Mouse (Mus musculus) neural tube, embryonic 14.5 days (tissue): ENCODE results near the gene Jak2. TPM values are rescaled to one million over a fixed set of nuclear protein-coding genes. Genes with fewer than 3 reads are reported as not detected.

Source experiments
- ATAC-seq: fragments of 200-750 bp; cut with Nextera tagmentation; 2 replicates; pipeline ENCODE4 v1.8.0; 2017; ENCODE audit warnings: low read depth, mild to moderate bottlenecking, moderate TSS enrichment, moderate library complexity
- H3K27ac ChIP-seq: fragments of 300-500 bp; sonication (generic); 2 replicates; pipeline ENCODE4 v1.5.1; 2014; ENCODE audit warnings: low read depth, mild to moderate bottlenecking, control low read depth, low read length, moderate library complexity, mixed read lengths
- H3K27me3 ChIP-seq: fragments of 300-500 bp; sonication (generic); 2 replicates; pipeline ENCODE4 v1.6.1; 2014; ENCODE audit warnings: low read length; ENCODE audit not compliant: control insufficient read depth, insufficient read depth
- H3K36me3 ChIP-seq: fragments of 300-500 bp; sonication (generic); 2 replicates; pipeline ENCODE4 v1.6.1; 2014; ENCODE audit warnings: low read length, mixed read lengths; ENCODE audit not compliant: control insufficient read depth, insufficient read depth
- H3K4me1 ChIP-seq: fragments of 300-500 bp; sonication (generic); 2 replicates; pipeline ENCODE4 v1.6.1; 2014; ENCODE audit warnings: low read length; ENCODE audit not compliant: control insufficient read depth, insufficient read depth
- H3K4me2 ChIP-seq: fragments of 300-500 bp; sonication (generic); 2 replicates; pipeline ENCODE4 v1.6.1; 2014; ENCODE audit warnings: mild to moderate bottlenecking, low read depth, low read length, control low read depth
- H3K4me3 ChIP-seq: fragments of 300-500 bp; sonication (generic); 2 replicates; pipeline ENCODE4 v1.5.1; 2014; ENCODE audit warnings: low read depth, low read length, control low read depth, mixed read lengths
- H3K9ac ChIP-seq: fragments of 300-500 bp; sonication (generic); replicated peaks from 2 replicates; pipeline ENCODE4 v1.6.1; 2014; ENCODE audit warnings: low read depth, mild to moderate bottlenecking, control low read depth, low read length, mixed read lengths
- H3K9me3 ChIP-seq: fragments of 300-500 bp; sonication (generic); 2 replicates; pipeline ENCODE4 v1.6.1; 2016; ENCODE audit warnings: low read length; ENCODE audit not compliant: control insufficient read depth
- WGBS: fragments of 180-500 bp; shearing (Covaris S2); extraction: QIAGEN DNeasy Blood & Tissue Kit; methylation state at CpG from one replicate; pipeline ENCODE4 v1.1.7; 2014; 5-methylcytosine and 5-hydroxymethylcytosine counted together
- polyA plus RNA-seq: library from polyadenylated mRNA; unstranded; fragments of >200 nt; fragmentation: Nextera tagmentation; extraction: Ambion mirVana; gene quantifications from 2 replicates; pipeline ENCODE4 v1.2.1, GENCODE M21; 2014

Gene Jak2
- polyA plus RNA-seq, 1 experiment from 2014 or later = 18.5 TPM

DNA sequence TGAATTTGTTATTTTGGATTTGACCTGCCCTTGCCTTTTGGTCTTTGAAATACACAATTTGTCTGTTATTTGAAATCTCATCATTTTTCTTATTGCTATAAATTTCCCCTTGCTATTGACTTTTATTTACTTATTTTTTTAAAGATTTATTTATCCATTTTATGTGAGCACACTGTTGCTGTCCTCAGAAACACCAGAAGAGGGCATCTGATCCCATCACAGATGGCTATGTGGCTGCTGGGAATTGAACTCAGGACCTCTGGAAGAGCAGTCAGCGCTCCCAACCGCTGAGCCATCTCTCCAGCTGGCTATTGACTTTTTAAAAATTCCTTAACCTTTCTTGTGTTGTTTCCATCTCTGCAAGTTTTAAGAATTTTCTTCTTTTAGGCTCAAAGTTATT is 85.0 kb downstream of the Jak2 start:
- Histone ChIP-seq H3K27ac (no peak overlapping the region), H3K9ac (no peak overlapping the region)

DNA sequence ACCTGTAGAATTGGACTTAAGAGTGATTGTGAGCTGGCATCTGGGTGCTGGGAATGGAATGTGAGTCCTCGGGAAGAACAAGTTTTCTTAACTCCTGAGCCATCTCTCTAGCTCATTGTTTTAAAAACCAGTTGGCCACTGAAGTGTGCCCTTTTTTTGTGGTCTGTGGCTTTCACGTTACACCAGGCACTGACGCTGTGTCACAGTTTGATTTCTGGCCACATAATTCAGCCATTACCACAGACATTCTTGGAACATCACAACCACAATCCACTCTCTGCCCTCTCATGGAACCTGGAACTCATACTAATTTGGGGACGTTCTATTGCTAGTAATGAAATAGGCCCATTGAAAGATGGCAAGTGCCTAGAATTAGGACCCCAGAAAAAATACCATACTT is 89.4 kb downstream of the Jak2 start:
- Histone ChIP-seq H3K27ac (no peak overlapping the region), H3K4me3 (no peak overlapping the region), H3K27me3 (no peaks in the 10 kb centered on the region), H3K4me1 (no peaks in the 10 kb centered on the region), H3K36me3 (no peaks in the 10 kb centered on the region), H3K9me3 (no peaks in the 10 kb centered on the region), H3K9ac (no peak overlapping the region), H3K4me2 (no peak overlapping the region)
- ATAC-seq = no peak
- 76% methylated on average over 4 of the region's 4 CpGs for WGBS

More for the DNA sequence above, 85.0 kb downstream of the Jak2 start:
- Histone ChIP-seq H3K27me3 (no peaks in the 10 kb centered on the region), H3K4me2 (no peak overlapping the region), H3K9me3 (no peaks in the 10 kb centered on the region), H3K4me1 (0 out of 2 replicates have a peak, but pooled peaks cover 6% of the 10 kb centered on the region), H3K36me3 (no peaks in the 10 kb centered on the region), H3K4me3 (no peak overlapping the region)
- 88% methylated on average over 2 of the region's 2 CpGs for WGBS
- no peak for ATAC-seq

DNA sequence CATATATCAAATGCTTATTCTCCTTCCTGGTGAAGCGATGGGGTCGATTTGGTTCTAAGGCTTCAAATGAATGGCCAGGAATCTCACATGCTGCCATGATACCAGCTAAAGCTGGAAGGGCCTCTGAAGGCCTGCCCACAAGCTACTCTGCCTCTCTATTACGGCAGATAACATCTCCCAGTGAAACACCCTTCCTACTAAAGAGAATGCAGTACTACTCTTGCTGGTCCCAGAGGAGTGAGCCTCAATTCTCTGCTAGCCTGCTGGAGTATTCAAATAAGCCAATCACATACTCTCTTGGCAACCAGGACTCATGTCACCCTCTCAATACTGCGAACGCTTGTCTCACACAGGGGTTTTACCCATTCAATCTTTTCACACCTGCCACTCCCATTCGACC is 90.7 kb downstream of the Jak2 start:
- H3K4me3 ChIP-seq = no peak overlapping the region
- H3K27ac ChIP-seq = no peak overlapping the region
- 90% methylated on average over 6 of the region's 6 CpGs for WGBS
- no peaks in the 10 kb centered on the region for H3K36me3 ChIP-seq
- H3K9me3 ChIP-seq = no peaks in the 10 kb centered on the region
- H3K4me2 ChIP-seq = no peak overlapping the region
- H3K27me3 ChIP-seq = no peaks in the 10 kb centered on the region
- no peak overlapping the region for H3K9ac ChIP-seq
- no peaks in the 10 kb centered on the region for H3K4me1 ChIP-seq
- no peak for ATAC-seq

DNA sequence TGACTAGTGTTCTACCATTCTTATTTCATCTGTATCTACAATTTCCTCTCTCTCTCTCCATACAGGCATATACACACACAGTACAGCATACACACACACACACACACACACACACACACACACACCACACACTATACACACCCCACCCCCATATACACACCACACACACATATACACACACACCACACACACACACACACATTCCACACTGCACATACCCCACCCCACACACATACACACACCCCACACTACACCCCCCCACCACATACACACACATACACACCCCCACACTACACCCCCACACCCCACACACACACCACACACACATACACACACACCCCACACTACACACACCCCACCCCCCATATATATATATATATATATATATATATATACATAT is 93.2 kb downstream of the Jak2 start:
- no peak overlapping the region for H3K9ac ChIP-seq
- no peaks in the 10 kb centered on the region for H3K27me3 ChIP-seq
- H3K27ac ChIP-seq = no peak overlapping the region
- H3K4me1 ChIP-seq = no peaks in the 10 kb centered on the region
- no peaks in the 10 kb centered on the region for H3K36me3 ChIP-seq
- H3K4me3 ChIP-seq = no peak overlapping the region
- no peak for ATAC-seq
- no peak overlapping the region for H3K4me2 ChIP-seq
- H3K9me3 ChIP-seq = no peaks in the 10 kb centered on the region

DNA sequence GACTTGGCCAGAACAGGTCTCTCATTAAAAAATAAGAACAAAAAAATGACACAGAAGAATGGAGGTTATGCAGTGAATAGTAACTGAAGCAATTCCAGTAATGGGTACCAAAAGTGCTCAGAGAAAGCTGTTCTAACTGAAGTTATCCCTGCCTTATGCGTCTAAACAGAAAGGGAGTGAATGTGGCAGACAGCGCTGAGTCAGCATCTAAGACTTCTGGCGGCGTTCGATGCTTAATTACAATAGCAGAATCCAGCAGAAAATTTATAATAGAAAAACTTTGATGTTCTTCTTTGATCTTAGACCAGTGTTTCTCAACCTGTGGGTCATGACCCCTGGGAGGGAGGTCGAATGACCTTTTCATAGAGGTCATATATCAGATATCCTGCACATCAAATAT is 94.0 kb downstream of the Jak2 start:
- no peaks in the 10 kb centered on the region for H3K4me1 ChIP-seq
- WGBS = 81% methylated on average over 6 of the region's 6 CpGs
- no peaks in the 10 kb centered on the region for H3K9me3 ChIP-seq
- no peak overlapping the region for H3K4me2 ChIP-seq
- no peak overlapping the region for H3K4me3 ChIP-seq
- H3K36me3 ChIP-seq = no peaks in the 10 kb centered on the region
- no peak overlapping the region for H3K9ac ChIP-seq
- H3K27ac ChIP-seq = no peak overlapping the region
- H3K27me3 ChIP-seq = no peaks in the 10 kb centered on the region
- ATAC-seq = no peak

DNA sequence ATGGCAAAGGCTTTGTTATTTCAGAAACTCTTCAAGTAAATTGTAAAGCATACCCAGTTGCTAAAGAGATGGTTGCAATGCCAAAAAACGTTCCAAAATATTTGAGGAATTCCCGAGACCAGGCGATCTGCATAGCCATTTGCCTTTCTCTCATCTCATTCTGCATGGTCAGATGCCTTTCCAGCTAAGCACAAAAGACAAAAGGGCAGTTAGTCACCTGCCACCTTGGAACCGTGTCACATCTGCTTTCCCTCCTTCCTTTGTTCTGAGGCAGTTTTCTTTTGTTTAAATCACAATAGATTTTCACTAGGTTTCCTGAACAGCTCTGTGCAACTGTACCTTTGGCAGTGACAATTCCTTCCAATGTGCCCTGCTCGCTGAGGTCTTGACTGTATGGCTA is 99.4 kb downstream of the Jak2 start:
- Histone ChIP-seq H3K9ac (no peak overlapping the region), H3K27ac (no peak overlapping the region), H3K4me1 (no peaks in the 10 kb centered on the region), H3K4me3 (no peak overlapping the region), H3K4me2 (no peak overlapping the region), H3K27me3 (no peaks in the 10 kb centered on the region), H3K36me3 (no peaks in the 10 kb centered on the region), H3K9me3 (no peaks in the 10 kb centered on the region)
- 13% methylated on average over 5 of the region's 5 CpGs for WGBS
- ATAC-seq = no peak

DNA sequence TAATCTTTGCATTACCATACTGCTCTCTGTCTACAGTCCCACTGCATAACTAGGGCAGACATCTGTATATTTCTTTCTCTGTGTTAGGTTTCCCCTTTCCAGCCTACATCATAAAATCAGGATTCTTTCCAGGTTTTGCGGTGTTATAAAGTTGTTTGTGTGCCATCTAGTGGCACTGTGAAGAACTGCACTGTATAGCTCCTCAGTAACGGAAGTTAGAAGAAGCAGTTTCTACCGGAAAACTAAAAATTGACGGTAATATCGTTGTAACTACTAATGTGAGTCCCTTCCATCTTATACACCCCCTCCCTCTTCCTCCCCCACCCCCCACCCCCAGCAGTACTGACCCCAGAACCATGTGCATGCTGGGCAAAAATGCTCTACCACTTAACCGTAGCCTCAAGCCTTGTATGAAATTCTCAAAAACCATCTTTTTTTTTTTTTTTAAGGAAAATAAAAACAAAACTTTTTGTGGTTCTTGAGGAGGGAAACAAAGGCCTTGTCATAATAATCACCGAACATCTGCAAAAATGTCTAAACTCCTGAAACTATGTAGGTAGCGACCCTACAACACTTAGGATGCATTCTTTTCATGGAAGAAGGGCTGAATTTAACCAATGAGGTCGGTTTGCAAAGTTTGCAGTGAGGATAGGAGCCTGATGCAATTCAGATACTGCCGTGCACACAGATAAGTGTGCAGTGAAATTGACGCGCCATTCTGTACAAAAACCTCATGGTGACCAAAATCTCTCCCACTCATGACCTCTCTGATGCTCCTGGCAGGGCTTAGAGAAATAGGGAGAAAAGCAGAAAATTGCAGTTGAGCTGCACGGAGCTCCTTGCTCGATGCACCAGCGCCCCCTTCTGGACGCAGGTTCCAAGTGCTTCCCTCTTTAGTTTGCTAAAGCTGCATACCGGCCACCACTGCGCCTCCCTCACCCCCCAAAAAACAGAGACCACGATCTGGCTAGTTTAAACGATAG is 103.6 kb downstream of the Jak2 start:
- no peaks in the 10 kb centered on the region for H3K9me3 ChIP-seq
- H3K27me3 ChIP-seq = no peaks in the 10 kb centered on the region
- H3K36me3 ChIP-seq = peaks cover 5% of the 10 kb centered on the region; the same call in 1 of the 2 replicates
- no peaks in the 10 kb centered on the region for H3K4me1 ChIP-seq
- peak overlapping the region; percentile 1; the same call in 1 of the 2 replicates for H3K4me3 ChIP-seq
- 4% methylated on average over 20 of the region's 20 CpGs for WGBS
- peak; percentile 60 for ATAC-seq
- peak overlapping the region; percentile 47 for H3K4me2 ChIP-seq
- H3K27ac ChIP-seq = no peak overlapping the region
- no peak overlapping the region for H3K9ac ChIP-seq

DNA sequence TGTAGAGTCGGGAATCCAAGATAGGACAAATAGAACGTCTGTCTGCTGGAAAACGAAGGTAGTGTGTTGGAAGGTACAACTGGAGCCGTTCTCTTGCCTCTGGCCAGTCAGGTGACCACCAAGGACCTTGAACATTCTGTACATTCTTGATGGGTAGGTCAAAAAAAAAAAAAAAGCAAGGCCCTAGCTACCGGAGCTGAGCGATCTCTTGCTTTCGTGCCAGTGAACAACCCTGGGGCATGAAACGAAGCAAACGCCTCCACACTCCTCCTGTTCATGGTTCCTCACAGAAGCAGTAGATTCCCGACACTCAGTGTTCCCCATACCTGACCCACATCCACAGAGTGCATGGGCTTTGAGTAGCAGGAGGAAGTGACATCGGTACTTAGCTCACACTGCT is 104.7 kb downstream of the Jak2 start:
- no peak for ATAC-seq
- Histone ChIP-seq H3K4me3 (no peak overlapping the region), H3K4me2 (no peak overlapping the region), H3K36me3 (peaks cover 5% of the 10 kb centered on the region; the same call in 1 of the 2 replicates), H3K27me3 (no peaks in the 10 kb centered on the region), H3K4me1 (no peaks in the 10 kb centered on the region), H3K9me3 (no peaks in the 10 kb centered on the region), H3K27ac (no peak overlapping the region), H3K9ac (no peak overlapping the region)
- 92% methylated on average over 11 of the region's 11 CpGs for WGBS

DNA sequence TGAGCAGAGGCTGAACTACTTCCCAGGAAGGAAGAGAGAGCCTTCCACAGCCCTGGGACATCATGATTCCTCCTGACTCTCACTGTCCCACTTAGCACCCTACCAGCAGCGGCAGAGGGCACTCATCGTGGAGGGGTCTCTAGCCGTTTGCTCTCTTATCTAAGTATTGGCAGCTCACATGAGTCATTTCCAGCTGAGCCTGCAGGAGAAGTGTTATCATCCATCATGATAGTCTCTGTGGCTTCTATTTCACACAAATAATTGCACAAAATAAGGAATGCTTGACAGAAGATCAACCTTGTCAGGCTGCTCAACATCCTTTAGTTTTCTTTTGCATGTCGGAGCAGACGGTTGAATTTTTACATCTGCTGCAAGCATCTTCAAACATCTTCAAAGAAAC is 108.6 kb downstream of the Jak2 start:
- Histone ChIP-seq H3K27ac (no peak overlapping the region), H3K9ac (no peak overlapping the region), H3K4me1 (peaks cover 5% of the 10 kb centered on the region; the same call in 1 of the 2 replicates), H3K36me3 (peaks cover 5% of the 10 kb centered on the region; the same call in 1 of the 2 replicates), H3K4me2 (no peak overlapping the region), H3K9me3 (no peaks in the 10 kb centered on the region), H3K4me3 (no peak overlapping the region), H3K27me3 (no peaks in the 10 kb centered on the region)
- ATAC-seq = no peak
- WGBS = 90% methylated on average over 5 of the region's 5 CpGs
